Mouse (Mus musculus): ENCODE data around the gene Ralgps2. TPM values are rescaled to one million over a fixed set of nuclear protein-coding genes. Genes with fewer than 3 reads are reported as not detected.

Ralgps2 gene
- polyA plus RNA-seq, 1 experiment from 2014 or later, result 91.7 TPM

DNA sequence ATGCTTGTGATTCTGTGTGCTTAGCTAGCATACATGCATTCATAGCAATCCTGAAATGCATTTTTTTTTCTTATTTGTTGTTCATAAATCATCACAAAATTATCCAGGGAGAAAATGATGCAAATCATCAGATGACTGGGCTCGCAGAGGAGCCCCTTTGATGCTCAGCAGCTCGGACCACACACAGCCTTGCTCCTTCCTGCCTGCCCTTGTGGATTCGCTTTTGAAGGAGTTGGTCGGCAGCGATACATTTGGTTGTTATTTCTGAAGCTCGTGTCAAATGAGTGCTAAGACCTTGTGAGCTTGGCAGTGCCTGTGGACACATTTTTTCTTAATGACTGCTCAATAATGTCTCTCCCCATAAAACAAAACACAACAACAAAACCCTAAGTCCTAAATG lies 31.2 kb upstream of the Ralgps2 start:
- no peak overlapping the region for H3K4me3 ChIP-seq
- no peaks in the 10 kb centered on the region for H3K36me3 ChIP-seq
- H3K9ac ChIP-seq, result no peak overlapping the region
- H3K4me2 ChIP-seq, result no peak overlapping the region
- 72% methylated on average over 6 of the region's 6 CpGs for WGBS
- H3K27ac ChIP-seq (replicated peaks), result no peak overlapping the region
- no peaks in the 10 kb centered on the region for H3K27me3 ChIP-seq
- no peak for ATAC-seq (ENCODE audit: low read depth)
- no peaks in the 10 kb centered on the region for H3K4me1 ChIP-seq (replicated peaks)
- no peaks in the 10 kb centered on the region for H3K9me3 ChIP-seq

DNA sequence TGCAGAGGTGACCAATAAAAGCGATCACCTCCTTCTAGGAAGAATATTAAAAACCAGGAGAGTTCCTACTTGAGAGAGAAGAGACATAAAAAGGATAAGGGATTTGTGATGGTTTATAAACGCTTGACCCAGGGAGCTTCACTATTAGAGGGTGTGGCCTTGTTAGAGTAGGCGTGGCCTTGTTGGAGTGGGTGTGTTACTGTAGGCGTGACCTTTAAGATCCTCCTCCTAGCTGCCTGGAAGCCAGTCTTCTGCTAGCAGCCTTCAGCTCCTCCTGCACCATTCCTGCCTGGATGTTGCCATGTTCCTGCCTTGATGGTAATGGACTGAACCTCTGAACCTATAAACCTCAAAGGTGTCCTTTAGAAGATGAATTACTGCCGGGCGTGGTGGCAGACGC lies 28.7 kb upstream of the Ralgps2 start:
- H3K4me3 ChIP-seq, result no peak overlapping the region
- no peak overlapping the region for H3K4me2 ChIP-seq
- no peak overlapping the region for H3K9ac ChIP-seq
- WGBS, result 76% methylated on average over 7 of the region's 7 CpGs
- ATAC-seq (ENCODE audit: low read depth), result no peak
- no peaks in the 10 kb centered on the region for H3K27me3 ChIP-seq
- no peaks in the 10 kb centered on the region for H3K36me3 ChIP-seq
- no peak overlapping the region for H3K27ac ChIP-seq (replicated peaks)
- no peaks in the 10 kb centered on the region for H3K9me3 ChIP-seq
- H3K4me1 ChIP-seq (replicated peaks), result 0 out of 2 replicates have a peak, but pooled peaks cover 4% of the 10 kb centered on the region

DNA sequence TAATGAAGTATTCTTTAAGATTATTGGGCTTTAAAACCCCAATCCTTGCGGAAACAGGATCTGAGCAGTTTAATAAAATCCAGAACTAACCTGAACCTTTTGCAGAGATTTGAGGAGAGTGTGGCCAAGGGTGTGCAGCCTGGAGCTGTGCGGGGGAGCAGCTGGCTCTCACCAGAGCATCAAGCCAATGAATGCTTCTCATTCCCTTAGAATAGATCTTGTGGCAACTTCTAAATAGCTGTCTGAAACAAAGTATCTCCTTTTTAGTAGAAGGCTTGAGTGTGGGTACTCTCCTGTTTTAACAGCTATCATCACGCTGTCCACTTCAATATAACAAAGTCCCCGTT lies 25.1 kb upstream of the Ralgps2 start:
- no peak overlapping the region for H3K9ac ChIP-seq
- H3K4me3 ChIP-seq, result no peak overlapping the region
- 83% methylated on average over 4 of the region's 4 CpGs for WGBS
- no peak for ATAC-seq (ENCODE audit: low read depth)
- H3K4me2 ChIP-seq, result no peak overlapping the region
- no peaks in the 10 kb centered on the region for H3K36me3 ChIP-seq
- 0 out of 2 replicates have a peak, but pooled peaks cover 4% of the 10 kb centered on the region for H3K4me1 ChIP-seq (replicated peaks)
- no peaks in the 10 kb centered on the region for H3K9me3 ChIP-seq
- no peaks in the 10 kb centered on the region for H3K27me3 ChIP-seq
- H3K27ac ChIP-seq (replicated peaks), result no peak overlapping the region

DNA sequence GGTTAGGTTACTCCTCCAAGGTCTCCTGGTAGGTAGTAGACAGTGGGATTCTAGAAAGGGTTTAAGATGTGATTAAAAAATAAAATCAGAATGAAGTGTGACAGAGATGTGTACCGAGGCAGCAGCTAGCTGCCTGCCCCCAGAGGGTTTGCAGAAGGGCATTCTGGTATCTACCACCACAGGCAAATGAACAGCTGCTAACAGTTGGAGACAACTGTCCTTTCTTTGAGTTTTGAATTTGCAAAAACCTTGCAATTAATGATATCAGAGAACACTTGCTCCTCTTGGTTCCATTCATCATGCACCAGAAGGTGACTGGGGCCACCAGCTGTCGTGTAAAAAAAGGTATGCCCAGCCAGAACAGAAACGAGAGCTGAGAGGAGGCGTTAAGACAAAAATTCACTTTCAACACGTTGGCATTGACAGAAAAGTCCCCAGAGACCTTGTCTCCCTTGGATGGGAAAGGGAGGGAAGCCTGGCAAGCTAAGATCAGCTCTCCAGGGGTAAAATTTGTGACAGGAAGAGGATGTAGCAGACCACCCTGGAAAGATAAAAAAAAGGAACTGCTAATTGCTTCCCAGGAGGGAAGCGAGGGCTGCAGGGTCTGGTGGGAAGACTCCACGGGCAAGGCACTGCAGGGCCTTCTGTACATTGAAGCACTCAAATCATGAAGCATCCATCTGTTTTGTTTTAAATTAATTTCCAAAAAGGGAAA lies 24.6 kb upstream of the Ralgps2 start:
- Histone ChIP-seq H3K9ac (no peak overlapping the region), H3K4me2 (no peak overlapping the region)

DNA sequence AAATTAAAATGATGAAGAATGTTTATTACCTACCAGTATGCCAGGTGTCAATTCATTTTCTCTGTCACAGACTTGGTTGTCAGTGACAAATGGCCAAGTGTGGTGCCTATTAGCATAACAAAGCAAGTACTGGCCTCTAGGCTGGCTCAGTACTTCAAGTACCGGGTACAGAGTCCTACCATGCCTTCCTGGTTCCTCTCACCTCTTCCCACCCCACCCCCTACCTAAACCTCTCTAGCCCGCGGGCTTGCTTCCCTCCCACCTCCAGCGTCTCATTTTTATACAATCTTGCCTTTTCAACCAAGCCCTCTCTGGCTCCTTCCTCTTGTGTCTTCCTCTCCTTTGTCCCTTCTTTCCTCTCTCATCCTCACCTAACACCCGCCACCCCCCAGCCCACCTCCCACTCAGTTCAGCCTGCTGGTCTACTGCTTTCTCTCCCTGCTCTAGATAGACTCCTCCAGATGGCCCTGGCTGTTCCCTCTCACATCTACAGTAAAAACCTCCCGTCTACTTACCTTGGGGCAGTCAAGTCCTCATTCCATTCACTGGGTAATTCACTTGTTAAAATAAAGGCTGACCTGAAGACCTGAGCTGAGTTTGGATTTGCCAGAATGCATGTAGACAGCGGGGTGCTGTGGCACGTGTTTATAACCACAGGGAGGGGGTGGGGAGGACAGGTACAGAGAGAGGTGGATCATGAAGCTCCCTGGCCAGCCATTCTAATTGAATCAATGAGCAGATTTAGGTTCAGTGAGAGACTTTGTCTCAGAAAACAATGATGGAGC lies 22.2 kb upstream of the Ralgps2 start:
- Histone ChIP-seq H3K9me3 (no peaks in the 10 kb centered on the region), H3K4me3 (no peak overlapping the region), H3K27ac (replicated peaks) (no peak overlapping the region)

More for the DNA sequence above, 24.6 kb upstream of the Ralgps2 start:
- H3K9me3 ChIP-seq, result no peaks in the 10 kb centered on the region
- no peak for ATAC-seq (ENCODE audit: low read depth)
- 29% methylated on average over 7 of the region's 7 CpGs for WGBS
- no peak overlapping the region for H3K27ac ChIP-seq (replicated peaks)
- 0 out of 2 replicates have a peak, but pooled peaks cover 4% of the 10 kb centered on the region for H3K4me1 ChIP-seq (replicated peaks)
- no peaks in the 10 kb centered on the region for H3K36me3 ChIP-seq
- no peaks in the 10 kb centered on the region for H3K27me3 ChIP-seq
- no peak overlapping the region for H3K4me3 ChIP-seq

DNA sequence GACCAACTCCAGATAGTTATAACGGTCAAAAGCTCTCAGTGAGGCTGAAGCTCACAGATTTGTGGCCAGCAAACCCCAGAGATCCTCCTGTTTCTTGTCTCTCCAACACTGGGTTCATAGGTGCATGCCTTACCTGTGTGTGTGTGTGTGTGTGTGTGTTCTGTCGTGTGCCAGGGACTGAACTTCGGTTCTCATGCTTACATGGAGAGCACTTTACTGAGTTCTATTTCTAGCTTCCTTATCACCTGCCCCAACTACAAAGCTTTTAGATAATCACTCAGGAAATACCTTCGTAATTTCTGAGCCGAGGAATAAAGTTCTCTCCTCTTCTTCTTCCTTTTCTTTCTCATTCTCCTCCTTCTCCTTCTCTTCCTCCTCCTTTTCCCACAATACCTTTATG lies 19.6 kb upstream of the Ralgps2 start:
- WGBS, result 88% methylated on average over 5 of the region's 5 CpGs
- Histone ChIP-seq H3K27ac (replicated peaks) (no peak overlapping the region), H3K27me3 (no peaks in the 10 kb centered on the region), H3K4me2 (no peak overlapping the region), H3K4me3 (no peak overlapping the region), H3K4me1 (replicated peaks) (0 out of 2 replicates have a peak, but pooled peaks cover under 1% of the 10 kb centered on the region), H3K36me3 (no peaks in the 10 kb centered on the region), H3K9me3 (no peaks in the 10 kb centered on the region), H3K9ac (no peak overlapping the region)
- ATAC-seq (ENCODE audit: low read depth), result no peak

More for the DNA sequence above, 22.2 kb upstream of the Ralgps2 start:
- H3K9ac ChIP-seq, result no peak overlapping the region
- no peaks in the 10 kb centered on the region for H3K27me3 ChIP-seq
- H3K36me3 ChIP-seq, result no peaks in the 10 kb centered on the region
- ATAC-seq (ENCODE audit: low read depth), result no peak
- 0 out of 2 replicates have a peak, but pooled peaks cover 4% of the 10 kb centered on the region for H3K4me1 ChIP-seq (replicated peaks)
- WGBS, result 47% methylated on average over 8 of the region's 8 CpGs
- no peak overlapping the region for H3K4me2 ChIP-seq

DNA sequence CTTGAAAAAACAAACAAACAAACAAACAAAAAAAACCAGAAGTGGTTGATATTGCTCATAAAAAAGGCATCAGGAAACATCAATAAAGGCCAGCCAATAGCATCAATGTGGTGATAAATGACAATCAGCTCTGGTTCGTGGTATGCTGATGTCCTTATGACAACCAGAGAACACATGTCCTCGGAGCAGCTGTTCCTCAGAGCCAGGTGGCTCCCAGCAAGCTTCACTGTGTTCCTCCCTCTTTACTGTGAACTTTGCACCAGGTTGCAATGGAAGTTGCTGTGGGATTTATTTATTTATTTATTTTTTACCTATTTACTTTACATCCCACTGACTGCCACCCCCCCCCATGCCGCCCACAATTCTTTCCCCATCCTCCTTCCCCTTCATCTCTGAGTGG lies 17.9 kb upstream of the Ralgps2 start:
- Histone ChIP-seq H3K9ac (no peak overlapping the region), H3K4me2 (no peak overlapping the region), H3K27me3 (no peaks in the 10 kb centered on the region), H3K9me3 (no peaks in the 10 kb centered on the region), H3K27ac (replicated peaks) (no peak overlapping the region), H3K4me1 (replicated peaks) (no peaks in the 10 kb centered on the region), H3K36me3 (no peaks in the 10 kb centered on the region), H3K4me3 (no peak overlapping the region)
- 84% methylated on average over 3 of the region's 3 CpGs for WGBS
- no peak for ATAC-seq (ENCODE audit: low read depth)

DNA sequence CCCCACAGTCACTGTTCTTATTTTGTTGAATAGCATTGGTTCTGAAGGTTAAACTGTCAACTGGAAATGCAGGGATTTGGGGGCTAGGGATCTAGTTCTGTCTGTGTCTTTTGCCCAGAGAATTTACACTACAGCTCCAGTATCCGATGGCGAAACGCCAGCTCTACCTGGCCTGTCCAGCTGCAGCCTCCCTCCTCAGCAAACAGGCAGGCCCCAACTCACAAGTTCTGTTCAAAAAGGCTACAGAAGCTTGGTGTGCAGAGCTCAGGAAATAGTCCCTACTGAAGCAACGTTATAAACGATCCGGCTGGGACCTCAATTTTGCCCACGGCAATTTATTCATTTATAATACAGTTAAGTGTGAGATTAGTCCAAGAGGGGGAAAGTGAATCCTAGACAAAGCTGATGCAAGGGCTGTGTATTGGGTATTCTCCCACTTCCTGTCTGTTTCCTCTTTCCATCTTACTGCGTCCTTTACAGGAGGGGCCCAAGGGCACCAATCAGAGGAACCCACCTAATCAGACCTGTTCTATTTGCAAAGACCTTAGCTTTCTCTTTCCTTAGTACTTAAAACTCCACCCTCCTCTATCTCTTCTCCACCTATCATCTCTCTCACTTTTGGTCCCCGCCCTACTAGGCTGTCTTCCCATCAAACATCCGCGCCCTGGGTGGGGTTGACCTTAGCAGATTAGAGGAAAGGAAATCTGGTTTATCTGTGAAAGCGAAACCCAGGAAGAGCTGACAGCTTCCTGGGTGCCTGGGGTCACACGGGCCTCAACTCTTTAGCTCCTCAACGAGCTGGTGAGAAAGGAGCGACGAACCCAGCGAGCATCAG lies 16.7 kb upstream of the Ralgps2 start:
- ATAC-seq (ENCODE audit: low read depth), result no peak
- Histone ChIP-seq H3K9ac (no peak overlapping the region), H3K27me3 (no peaks in the 10 kb centered on the region), H3K9me3 (no peaks in the 10 kb centered on the region), H3K36me3 (no peaks in the 10 kb centered on the region), H3K27ac (replicated peaks) (no peak overlapping the region), H3K4me2 (no peak overlapping the region), H3K4me3 (no peak overlapping the region), H3K4me1 (replicated peaks) (no peaks in the 10 kb centered on the region)
- WGBS, result 69% methylated on average over 17 of the region's 17 CpGs

DNA sequence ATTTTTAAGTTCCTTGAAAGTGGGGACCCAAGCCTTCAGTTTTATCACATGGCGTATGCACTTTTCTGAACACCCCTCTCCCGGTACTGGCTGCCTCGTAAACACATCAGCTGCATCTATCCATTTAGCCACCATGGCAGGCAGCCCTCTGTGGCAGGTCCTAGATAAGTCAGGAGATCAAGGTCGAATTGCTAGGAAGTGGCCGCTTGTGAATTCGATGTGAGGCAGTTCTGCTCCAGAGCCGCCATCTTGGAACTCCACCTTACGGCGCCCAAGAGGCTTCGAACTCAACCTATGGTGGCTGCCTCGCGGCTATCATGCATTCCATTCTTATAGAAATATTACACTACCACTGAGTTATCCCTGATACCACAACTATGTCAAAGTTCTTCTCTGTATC lies 14.8 kb upstream of the Ralgps2 start:
- no peak overlapping the region for H3K9ac ChIP-seq
- no peak overlapping the region for H3K4me3 ChIP-seq
- 95% methylated on average over 12 of the region's 12 CpGs for WGBS
- no peak overlapping the region for H3K4me2 ChIP-seq
- H3K27ac ChIP-seq (replicated peaks), result no peak overlapping the region
- 0 out of 2 replicates have a peak, but pooled peaks cover under 1% of the 10 kb centered on the region for H3K9me3 ChIP-seq
- H3K4me1 ChIP-seq (replicated peaks), result no peaks in the 10 kb centered on the region
- no peak for ATAC-seq (ENCODE audit: low read depth)
- no peaks in the 10 kb centered on the region for H3K27me3 ChIP-seq
- H3K36me3 ChIP-seq, result no peaks in the 10 kb centered on the region

DNA sequence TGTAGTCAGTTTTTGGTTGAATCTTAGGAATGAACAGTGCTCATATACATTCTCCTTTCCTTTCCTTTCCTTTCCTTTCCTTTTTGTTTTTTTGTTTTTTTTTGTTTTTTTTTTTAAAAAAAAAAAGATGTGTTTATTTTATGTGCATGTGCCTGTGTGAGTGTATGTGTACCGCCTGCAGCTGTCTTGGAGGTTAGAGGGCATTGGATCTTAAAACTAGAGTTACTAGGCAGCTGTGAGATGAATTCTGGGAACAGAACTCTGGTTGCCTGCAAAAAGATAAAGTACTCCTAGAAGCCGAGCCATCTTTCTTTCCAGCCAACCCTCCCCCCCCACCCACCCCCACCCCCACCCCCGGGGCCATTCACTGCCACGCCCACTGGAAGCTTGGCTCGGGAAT lies 10.9 kb upstream of the Ralgps2 start:
- 57% methylated on average over 5 of the region's 5 CpGs for WGBS
- H3K27me3 ChIP-seq, result no peaks in the 10 kb centered on the region
- no peak overlapping the region for H3K4me2 ChIP-seq
- no peak overlapping the region for H3K4me3 ChIP-seq
- no peaks in the 10 kb centered on the region for H3K4me1 ChIP-seq (replicated peaks)
- no peak overlapping the region for H3K9ac ChIP-seq
- no peaks in the 10 kb centered on the region for H3K36me3 ChIP-seq
- no peak for ATAC-seq (ENCODE audit: low read depth)
- peaks cover 17% of the 10 kb centered on the region for H3K9me3 ChIP-seq
- H3K27ac ChIP-seq (replicated peaks), result no peak overlapping the region

DNA sequence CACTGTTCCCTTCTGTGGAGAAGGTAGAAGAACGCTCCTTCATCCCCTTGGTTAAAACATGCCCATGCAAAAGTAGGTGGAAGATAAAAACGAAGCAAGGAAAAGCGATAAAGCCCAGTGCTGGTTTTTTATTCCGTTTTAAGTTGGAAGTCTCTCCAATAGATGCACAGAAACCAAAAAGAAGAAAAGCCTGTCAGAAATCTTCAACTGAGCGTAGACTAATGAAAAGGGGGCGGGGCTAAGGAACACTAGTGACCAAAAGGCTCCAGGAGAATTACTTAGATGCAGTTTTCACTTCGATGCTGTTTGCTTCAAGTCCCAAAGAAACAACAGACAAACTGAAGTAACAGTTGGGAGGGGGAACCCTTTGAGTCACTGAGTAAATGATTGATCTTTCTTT lies 1.2 kb upstream of the Ralgps2 start:
- no peak for ATAC-seq (ENCODE audit: low read depth)
- H3K9me3 ChIP-seq, result no peaks in the 10 kb centered on the region
- 43% methylated on average over 7 of the region's 7 CpGs for WGBS
- H3K4me2 ChIP-seq, result peak overlapping the region; percentile 60
- H3K27me3 ChIP-seq, result no peaks in the 10 kb centered on the region
- no peak overlapping the region; the same call in 1 of the 2 replicates for H3K27ac ChIP-seq (replicated peaks)
- peaks cover 29% of the 10 kb centered on the region for H3K4me1 ChIP-seq (replicated peaks)
- H3K36me3 ChIP-seq, result no peaks in the 10 kb centered on the region
- peak overlapping the region; percentile 96; the same call in 1 of the 2 replicates for H3K9ac ChIP-seq
- peak overlapping the region; percentile 75 for H3K4me3 ChIP-seq

DNA sequence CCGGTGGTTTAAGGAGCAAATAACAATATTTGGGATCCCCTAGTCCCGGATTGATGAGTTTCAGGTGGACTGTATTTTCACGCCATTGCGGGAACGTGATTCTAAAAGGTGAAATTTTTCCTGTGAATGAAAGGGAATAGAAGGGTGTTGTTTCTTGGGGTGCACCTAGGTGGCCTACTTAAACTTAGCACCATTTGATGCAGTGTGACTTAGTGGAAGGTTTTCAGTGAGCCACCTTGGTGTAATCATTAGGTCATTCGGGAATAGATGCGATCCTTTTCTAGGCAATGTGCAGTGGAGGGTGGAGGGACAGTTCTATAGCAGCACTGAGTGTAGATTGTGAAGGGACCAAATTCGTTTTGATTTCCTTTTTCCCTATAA lies 706 bp upstream of the Ralgps2 start:
- WGBS, result 4% methylated on average over 8 of the region's 8 CpGs
- no peaks in the 10 kb centered on the region for H3K9me3 ChIP-seq
- H3K36me3 ChIP-seq, result no peaks in the 10 kb centered on the region
- H3K27me3 ChIP-seq, result no peaks in the 10 kb centered on the region
- H3K4me1 ChIP-seq (replicated peaks), result peaks cover 29% of the 10 kb centered on the region
- H3K27ac ChIP-seq (replicated peaks), result peak overlapping the region; percentile 98
- H3K4me3 ChIP-seq, result peak overlapping the region; percentile 75
- peak overlapping the region; percentile 60 for H3K4me2 ChIP-seq
- no peak; the same call in 1 of the 2 replicates for ATAC-seq (ENCODE audit: low read depth)
- H3K9ac ChIP-seq, result peak overlapping the region; percentile 96
